Mouse (Mus musculus): ENCODE data around the gene Cgrrf1. TPM values are rescaled to one million over a fixed set of nuclear protein-coding genes. Genes with fewer than 3 reads are reported as not detected.

Gene Cgrrf1
- polyA plus RNA-seq, 1 experiment from 2014 or later = 48.1 TPM

GRCm38 (mm10) chr14:46845706-46846105 lies 13.8 kb downstream of the Cgrrf1 start:
- WGBS = 89% methylated on average over 11 of the region's 11 CpGs
- no peak for ATAC-seq (ENCODE audit: low read depth)
- no peaks in the 10 kb centered on the region for H3K4me1 ChIP-seq (replicated peaks; ENCODE audit: control insufficient read depth, insufficient read depth, low read length)
- no peak overlapping the region for H3K4me3 ChIP-seq (ENCODE audit: low read length)
- H3K9ac ChIP-seq (ENCODE audit: low read length) = no peak overlapping the region
- H3K9me3 ChIP-seq (ENCODE audit: control insufficient read depth, low read length) = no peaks in the 10 kb centered on the region
- H3K36me3 ChIP-seq (ENCODE audit: control insufficient read depth, insufficient read depth, low read length) = peaks cover 16% of the 10 kb centered on the region
- no peak overlapping the region for H3K27ac ChIP-seq (ENCODE audit: low read length)
- no peak overlapping the region for H3K4me2 ChIP-seq (ENCODE audit: low read depth, low read length)
- H3K27me3 ChIP-seq (ENCODE audit: control insufficient read depth, insufficient read depth, low read depth, low read length) = no peaks in the 10 kb centered on the region

GRCm38 (mm10) chr14:46848063-46848590 lies 16.2 kb downstream of the Cgrrf1 start:
- Histone ChIP-seq H3K9me3 (ENCODE audit: control insufficient read depth, low read length) (no peaks in the 10 kb centered on the region), H3K4me3 (ENCODE audit: low read length) (no peak overlapping the region), H3K9ac (ENCODE audit: low read length) (no peak overlapping the region), H3K27ac (ENCODE audit: low read length) (no peak overlapping the region), H3K4me1 (replicated peaks; ENCODE audit: control insufficient read depth, insufficient read depth, low read length) (no peaks in the 10 kb centered on the region), H3K27me3 (ENCODE audit: control insufficient read depth, insufficient read depth, low read depth, low read length) (no peaks in the 10 kb centered on the region), H3K4me2 (ENCODE audit: low read depth, low read length) (no peak overlapping the region), H3K36me3 (ENCODE audit: control insufficient read depth, insufficient read depth, low read length) (peaks cover 2% of the 10 kb centered on the region; the same call in 1 of the 2 replicates)
- WGBS = 76% methylated on average over 4 of the region's 4 CpGs
- ATAC-seq (ENCODE audit: low read depth) = no peak

GRCm38 (mm10) chr14:46848736-46849135 lies 16.8 kb downstream of the Cgrrf1 start:
- no peaks in the 10 kb centered on the region for H3K9me3 ChIP-seq (ENCODE audit: control insufficient read depth, low read length)
- no peak overlapping the region for H3K4me3 ChIP-seq (ENCODE audit: low read length)
- no peaks in the 10 kb centered on the region for H3K4me1 ChIP-seq (replicated peaks; ENCODE audit: control insufficient read depth, insufficient read depth, low read length)
- no peak overlapping the region for H3K4me2 ChIP-seq (ENCODE audit: low read depth, low read length)
- no peaks in the 10 kb centered on the region for H3K27me3 ChIP-seq (ENCODE audit: control insufficient read depth, insufficient read depth, low read depth, low read length)
- 82% methylated on average over 5 of the region's 5 CpGs for WGBS
- no peak overlapping the region for H3K27ac ChIP-seq (ENCODE audit: low read length)
- peaks cover 2% of the 10 kb centered on the region; the same call in 1 of the 2 replicates for H3K36me3 ChIP-seq (ENCODE audit: control insufficient read depth, insufficient read depth, low read length)
- H3K9ac ChIP-seq (ENCODE audit: low read length) = no peak overlapping the region
- ATAC-seq (ENCODE audit: low read depth) = no peak

GRCm38 (mm10) chr14:46849769-46850168 lies 17.8 kb downstream of the Cgrrf1 start:
- WGBS = 88% methylated on average over 1 of the region's 1 CpGs

GRCm38 (mm10) chr14:46853677-46854076 lies 21.8 kb downstream of the Cgrrf1 start:
- no peaks in the 10 kb centered on the region for H3K27me3 ChIP-seq (ENCODE audit: control insufficient read depth, insufficient read depth, low read depth, low read length)
- peak; percentile 87 for ATAC-seq (ENCODE audit: low read depth)
- H3K9me3 ChIP-seq (ENCODE audit: control insufficient read depth, low read length) = no peaks in the 10 kb centered on the region
- peak overlapping the region; percentile 39 for H3K4me2 ChIP-seq (ENCODE audit: low read depth, low read length)
- H3K4me1 ChIP-seq (replicated peaks; ENCODE audit: control insufficient read depth, insufficient read depth, low read length) = no peaks in the 10 kb centered on the region
- H3K27ac ChIP-seq (ENCODE audit: low read length) = peak overlapping the region; percentile 1
- whole genome bisulfite sequencing = 42% methylated on average over 11 of the region's 11 CpGs
- H3K9ac ChIP-seq (ENCODE audit: low read length) = no peak overlapping the region
- H3K36me3 ChIP-seq (ENCODE audit: control insufficient read depth, insufficient read depth, low read length) = peaks cover 4% of the 10 kb centered on the region; the same call in 1 of the 2 replicates
- H3K4me3 ChIP-seq (ENCODE audit: low read length) = peak overlapping the region; percentile 3

More at GRCm38 (mm10) chr14:46849769-46850168, 17.8 kb downstream of the Cgrrf1 start:
- no peak overlapping the region for H3K4me2 ChIP-seq (ENCODE audit: low read depth, low read length)
- no peak overlapping the region for H3K4me3 ChIP-seq (ENCODE audit: low read length)
- no peaks in the 10 kb centered on the region for H3K27me3 ChIP-seq (ENCODE audit: control insufficient read depth, insufficient read depth, low read depth, low read length)
- H3K9ac ChIP-seq (ENCODE audit: low read length) = no peak overlapping the region
- no peak for ATAC-seq (ENCODE audit: low read depth)
- peaks cover 2% of the 10 kb centered on the region; the same call in 1 of the 2 replicates for H3K36me3 ChIP-seq (ENCODE audit: control insufficient read depth, insufficient read depth, low read length)
- no peak overlapping the region for H3K27ac ChIP-seq (ENCODE audit: low read length)
- H3K9me3 ChIP-seq (ENCODE audit: control insufficient read depth, low read length) = no peaks in the 10 kb centered on the region
- H3K4me1 ChIP-seq (replicated peaks; ENCODE audit: control insufficient read depth, insufficient read depth, low read length) = no peaks in the 10 kb centered on the region

GRCm38 (mm10) chr14:46862922-46863321 lies 31.0 kb downstream of the Cgrrf1 start:
- WGBS = 87% methylated on average over 5 of the region's 5 CpGs
- ATAC-seq (ENCODE audit: low read depth) = no peak

GRCm38 (mm10) chr14:46880935-46881334 lies 49.0 kb downstream of the Cgrrf1 start:
- Histone ChIP-seq H3K27me3 (ENCODE audit: control insufficient read depth, insufficient read depth, low read depth, low read length) (no peaks in the 10 kb centered on the region), H3K27ac (ENCODE audit: low read length) (no peak overlapping the region), H3K4me1 (replicated peaks; ENCODE audit: control insufficient read depth, insufficient read depth, low read length) (peaks cover 8% of the 10 kb centered on the region; the same call in 1 of the 2 replicates), H3K9ac (ENCODE audit: low read length) (no peak overlapping the region), H3K36me3 (ENCODE audit: control insufficient read depth, insufficient read depth, low read length) (no peaks in the 10 kb centered on the region), H3K9me3 (ENCODE audit: control insufficient read depth, low read length) (no peaks in the 10 kb centered on the region), H3K4me3 (ENCODE audit: low read length) (no peak overlapping the region), H3K4me2 (ENCODE audit: low read depth, low read length) (peak overlapping the region; percentile 95)
- 4% methylated on average over 10 of the region's 10 CpGs for WGBS
- ATAC-seq (ENCODE audit: low read depth) = no peak

More at GRCm38 (mm10) chr14:46862922-46863321, 31.0 kb downstream of the Cgrrf1 start:
- no peak overlapping the region for H3K4me3 ChIP-seq (ENCODE audit: low read length)
- H3K27me3 ChIP-seq (ENCODE audit: control insufficient read depth, insufficient read depth, low read depth, low read length) = no peaks in the 10 kb centered on the region
- no peaks in the 10 kb centered on the region for H3K4me1 ChIP-seq (replicated peaks; ENCODE audit: control insufficient read depth, insufficient read depth, low read length)
- H3K27ac ChIP-seq (ENCODE audit: low read length) = no peak overlapping the region
- H3K9ac ChIP-seq (ENCODE audit: low read length) = no peak overlapping the region
- H3K4me2 ChIP-seq (ENCODE audit: low read depth, low read length) = no peak overlapping the region
- H3K36me3 ChIP-seq (ENCODE audit: control insufficient read depth, insufficient read depth, low read length) = 0 out of 2 replicates have a peak, but pooled peaks cover 2% of the 10 kb centered on the region
- no peaks in the 10 kb centered on the region for H3K9me3 ChIP-seq (ENCODE audit: control insufficient read depth, low read length)

- ATAC-seq (ENCODE audit: low read depth) = peak; percentile 16; the same call in 1 of the 2 replicates
- Histone ChIP-seq H3K27me3 (ENCODE audit: control insufficient read depth, insufficient read depth, low read depth, low read length) (no peaks in the 10 kb centered on the region), H3K27ac (ENCODE audit: low read length) (peak overlapping the region; percentile 93), H3K4me3 (ENCODE audit: low read length) (peak overlapping the region; percentile 76), H3K4me1 (replicated peaks; ENCODE audit: control insufficient read depth, insufficient read depth, low read length) (peaks cover 12% of the 10 kb centered on the region; the same call in 1 of the 2 replicates), H3K9ac (ENCODE audit: low read length) (peak overlapping the region; percentile 83), H3K36me3 (ENCODE audit: control insufficient read depth, insufficient read depth, low read length) (no peaks in the 10 kb centered on the region), H3K9me3 (ENCODE audit: control insufficient read depth, low read length) (no peaks in the 10 kb centered on the region), H3K4me2 (ENCODE audit: low read depth, low read length) (peak overlapping the region; percentile 95)
- WGBS = 6% methylated on average over 38 of the region's 40 CpGs
Measured at GRCm38 (mm10) chr14:46881581-46882430, 49.9 kb downstream of the Cgrrf1 start.

GRCm38 (mm10) chr14:46882431-46883067 lies 50.6 kb downstream of the Cgrrf1 start, which contains the start of gene Samd4:
Gene Samd4, plus strand, starts transcription at chr14:46882854.
- Histone ChIP-seq H3K9me3 (ENCODE audit: control insufficient read depth, low read length) (no peaks in the 10 kb centered on the region), H3K27ac (ENCODE audit: low read length) (peak within 1 kb of the TSS; percentile 93), H3K27me3 (ENCODE audit: control insufficient read depth, insufficient read depth, low read depth, low read length) (no peaks in the 10 kb centered on the region), H3K4me2 (ENCODE audit: low read depth, low read length) (peak within 1 kb of the TSS; percentile 95), H3K4me1 (replicated peaks; ENCODE audit: control insufficient read depth, insufficient read depth, low read length) (peaks cover 12% of the 10 kb centered on the region; the same call in 1 of the 2 replicates), H3K36me3 (ENCODE audit: control insufficient read depth, insufficient read depth, low read length) (no peaks in the 10 kb centered on the region), H3K4me3 (ENCODE audit: low read length) (peak within 1 kb of the TSS; percentile 76), H3K9ac (ENCODE audit: low read length) (peak within 1 kb of the TSS; percentile 83)
- peak; percentile 82 for ATAC-seq (ENCODE audit: low read depth)
- WGBS = under 1% methylated on average over 52 of the region's 54 CpGs

All from lung, embryonic 16.5 days (tissue).